Mouse (Mus musculus) spleen, embryonic (tissue): Measurements from ENCODE around the gene Rhoq.

Source experiments
- CTCF ChIA-PET: fragments of 350-600 bp; sonication (Branson Sonifier 250); formaldehyde crosslinking; loops from one replicate; lab custom pipeline; 2022; lab: Charles Lee

The Rhoq gene

DNA sequence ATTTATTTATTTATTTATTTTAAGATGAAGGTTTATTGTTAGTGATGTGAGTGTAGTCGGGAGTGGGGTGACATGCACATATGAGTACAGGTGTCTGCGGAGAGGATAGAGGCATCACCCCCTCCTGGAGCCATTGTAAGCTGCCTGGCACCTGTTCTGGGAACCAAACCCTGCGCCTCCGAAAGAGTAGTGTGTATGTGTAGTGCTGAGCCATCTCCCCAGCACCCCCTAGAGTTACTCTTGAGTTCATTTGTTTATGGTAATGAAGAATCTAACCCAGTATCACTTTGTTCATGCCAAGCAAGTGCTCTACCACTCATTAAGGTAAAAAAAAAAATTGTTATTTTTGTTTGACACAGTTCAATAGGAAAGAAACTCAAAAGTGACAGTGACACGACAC lies 25.3 kb downstream of the Rhoq start:
- CTCF ChIA-PET, result interaction anchor here (1.5 kb wide), 1 partner anchor 69 kb away, joined by 3 read pairs; no protein-coding TSS in a partner anchor

DNA sequence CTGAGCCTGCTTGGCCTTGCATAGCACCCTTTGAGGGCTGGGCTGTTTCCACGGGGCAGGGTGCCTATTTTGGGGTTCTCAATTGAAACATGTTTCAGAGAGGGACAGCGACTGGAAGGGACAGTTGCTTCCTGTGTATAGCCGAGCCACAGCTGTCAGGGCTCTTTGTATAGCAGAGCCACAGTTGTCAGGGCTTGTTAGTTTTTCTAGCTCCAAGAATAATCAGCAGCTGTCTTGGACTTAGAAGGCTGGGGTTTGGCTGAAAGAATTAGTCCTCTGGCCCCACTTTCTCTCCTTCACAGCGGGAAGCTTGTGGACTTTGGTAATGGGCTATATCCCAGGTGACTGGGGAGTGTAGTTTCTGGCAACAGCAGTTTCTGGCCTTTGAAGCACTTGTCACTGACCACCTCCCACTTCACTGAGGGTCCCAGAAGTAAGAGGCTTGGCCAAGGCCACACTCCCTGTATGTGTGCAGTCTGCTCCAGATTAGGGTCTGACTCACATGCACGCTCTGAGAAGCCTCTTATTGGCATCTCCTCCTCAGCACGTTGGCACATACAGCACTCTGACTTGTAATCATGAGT lies 25.8 kb downstream of the Rhoq start:
- CTCF ChIA-PET, result interaction anchor here (1.5 kb wide), 1 partner anchor 70 kb away, joined by 3 read pairs; no protein-coding TSS in a partner anchor

DNA sequence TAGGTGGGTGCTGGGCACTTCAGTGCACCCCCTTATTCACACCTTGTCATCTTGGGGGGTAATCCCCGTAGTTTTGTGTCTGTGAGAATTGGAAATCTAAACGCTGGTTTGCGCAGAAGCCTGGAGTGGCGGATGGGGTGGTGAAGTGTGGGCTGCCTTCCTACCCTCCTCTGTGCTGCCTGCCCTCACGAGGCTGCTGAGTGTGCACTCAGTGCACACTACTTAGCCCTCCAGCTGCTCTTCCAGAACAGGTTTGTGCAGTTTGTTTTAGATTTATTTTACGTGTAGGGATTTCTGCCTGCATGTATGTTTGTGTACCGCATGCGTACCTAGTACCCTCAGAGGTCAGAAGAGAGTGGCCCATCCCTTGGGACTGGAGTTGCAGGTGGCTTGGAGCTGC lies 28.4 kb downstream of the Rhoq start:
- CTCF ChIA-PET, result no interaction called here

DNA sequence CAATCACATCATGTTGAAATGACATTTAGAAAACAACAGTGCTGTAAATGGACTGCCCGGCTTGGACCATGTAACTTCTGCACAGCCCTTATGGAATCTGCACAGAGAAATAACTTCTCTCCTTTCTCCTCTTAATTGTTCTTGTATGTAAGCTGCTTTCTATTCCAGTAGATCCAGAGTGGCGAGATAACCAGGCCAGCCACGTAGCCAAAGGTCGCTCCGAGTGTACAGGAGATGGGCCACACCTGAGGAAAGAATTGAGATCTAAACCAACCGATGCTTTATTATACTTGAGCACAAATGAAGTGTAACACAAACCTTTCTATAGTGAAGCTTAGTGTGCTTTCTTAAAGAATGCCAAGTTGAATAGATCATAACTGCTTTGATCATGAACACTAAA lies 34.4 kb downstream of the Rhoq start:
- CTCF ChIA-PET, result no interaction called here

DNA sequence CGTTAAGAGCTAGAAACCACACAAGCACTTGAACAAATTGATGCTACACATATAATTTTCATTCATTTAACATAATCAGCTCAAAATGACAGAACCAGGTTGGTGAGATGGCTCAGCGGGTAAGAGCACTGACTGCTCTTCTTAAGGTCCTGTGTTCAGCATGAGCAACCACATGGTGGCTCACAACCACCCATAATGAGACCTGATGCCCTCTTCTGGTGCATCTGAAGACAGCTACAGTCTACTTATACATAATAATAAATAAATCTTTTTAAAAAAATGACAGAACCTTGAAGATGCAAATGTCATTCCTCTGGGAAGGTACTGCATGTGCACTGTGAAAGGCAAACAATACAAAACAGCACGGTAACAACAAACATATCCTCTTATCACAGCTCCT lies 46.1 kb downstream of the Rhoq start:
- CTCF ChIA-PET, result interaction anchor here (0.7 kb wide), 1 partner anchor 19 kb away, joined by 3 read pairs; no protein-coding TSS in a partner anchor

DNA sequence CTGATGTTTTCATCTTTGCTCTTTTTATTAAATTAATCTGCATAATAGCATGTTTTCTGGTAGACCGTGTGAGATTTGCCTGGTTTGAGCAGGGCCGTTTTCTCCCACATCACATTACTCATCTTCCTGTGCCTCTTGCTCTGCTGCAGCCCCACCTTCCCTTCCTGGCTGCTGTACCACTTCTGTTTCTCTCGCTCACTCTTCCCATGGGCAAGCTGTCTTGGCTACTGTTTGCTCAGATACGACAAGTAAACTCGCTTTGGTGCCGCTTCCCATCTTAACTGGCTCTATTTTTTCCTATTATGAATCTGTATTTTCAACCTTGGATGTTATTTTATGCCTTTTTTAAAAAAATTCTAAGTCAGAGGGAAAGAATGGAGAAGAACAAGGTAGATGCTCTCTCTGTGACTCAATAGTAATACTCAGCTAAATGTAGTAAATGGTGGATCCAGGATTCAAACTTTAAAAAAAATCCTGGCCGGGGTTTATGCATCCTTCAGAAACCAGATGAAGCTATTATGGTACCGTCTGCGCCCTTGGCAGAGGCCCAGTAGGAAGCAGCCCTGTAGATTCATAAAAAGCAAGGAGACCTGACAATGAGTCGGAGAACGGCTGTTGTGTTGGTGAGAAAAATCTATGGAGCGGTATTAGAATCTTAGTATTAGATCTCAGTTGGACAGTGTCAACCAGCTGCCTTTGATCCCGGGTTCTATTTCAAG lies 48.6 kb downstream of the Rhoq start:
- CTCF ChIA-PET, result interaction anchor here (0.7 kb wide), 1 partner anchor 191 kb away, joined by 3 read pairs; no protein-coding TSS in a partner anchor

DNA sequence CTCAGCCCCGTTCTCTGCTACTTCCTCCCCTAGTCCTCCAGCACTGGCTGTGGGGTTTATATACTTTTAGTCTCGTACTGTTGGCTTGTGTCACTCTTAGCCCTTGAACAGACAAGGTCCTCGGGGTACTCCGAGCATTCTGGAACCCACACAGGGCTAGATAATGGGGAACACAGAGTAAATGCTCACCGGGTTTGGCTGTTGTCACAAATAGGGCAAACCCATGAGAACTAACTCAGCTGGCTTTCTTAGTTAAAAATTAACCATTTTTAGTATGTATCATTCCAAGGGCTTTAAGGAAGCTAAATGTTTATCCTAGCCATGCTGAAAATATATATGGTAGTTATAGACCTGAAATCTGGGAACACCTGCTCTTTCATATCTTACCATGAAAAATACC lies 56.8 kb downstream of the Rhoq start:
- CTCF ChIA-PET, result interaction anchor here (0.7 kb wide), 1 partner anchor 61 kb away, joined by 3 read pairs; no protein-coding TSS in a partner anchor

DNA sequence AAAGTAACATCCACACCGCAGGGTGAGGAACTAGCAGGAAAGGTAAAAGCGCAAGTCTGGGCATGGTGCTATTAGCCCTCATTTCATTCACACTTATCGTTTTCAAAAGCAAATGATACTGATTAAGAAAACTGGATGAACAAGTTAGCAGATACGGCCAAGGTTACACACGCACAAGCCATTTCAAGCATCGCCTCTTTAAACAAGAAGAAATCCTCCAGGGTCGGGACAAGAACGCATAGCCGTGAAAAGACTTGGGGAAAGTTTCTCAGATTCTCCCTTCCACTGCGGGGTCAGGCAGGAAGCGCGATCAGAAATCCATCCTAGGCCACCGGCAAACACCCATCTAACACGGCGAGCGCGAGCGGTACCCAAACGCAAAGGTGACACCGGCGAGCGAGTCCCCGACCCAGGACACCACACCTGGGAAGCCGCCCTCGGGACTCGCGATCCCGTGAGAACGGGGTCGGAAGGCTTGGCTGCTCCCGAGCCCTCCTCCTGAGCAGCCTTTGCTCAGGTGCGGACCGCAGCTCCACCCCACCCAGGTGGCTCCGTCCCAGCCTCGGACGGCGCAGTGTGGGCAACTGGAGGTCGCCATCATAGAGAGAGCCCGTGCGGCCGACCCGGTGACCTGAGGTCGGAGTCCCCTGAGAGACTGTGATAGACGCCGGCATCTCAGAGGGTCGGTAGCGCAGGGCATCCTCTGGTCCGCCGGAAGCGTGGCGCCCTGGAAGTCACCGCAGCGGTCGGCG lies 61.8 kb downstream of the Rhoq start:
- CTCF ChIA-PET, result no interaction called here

DNA sequence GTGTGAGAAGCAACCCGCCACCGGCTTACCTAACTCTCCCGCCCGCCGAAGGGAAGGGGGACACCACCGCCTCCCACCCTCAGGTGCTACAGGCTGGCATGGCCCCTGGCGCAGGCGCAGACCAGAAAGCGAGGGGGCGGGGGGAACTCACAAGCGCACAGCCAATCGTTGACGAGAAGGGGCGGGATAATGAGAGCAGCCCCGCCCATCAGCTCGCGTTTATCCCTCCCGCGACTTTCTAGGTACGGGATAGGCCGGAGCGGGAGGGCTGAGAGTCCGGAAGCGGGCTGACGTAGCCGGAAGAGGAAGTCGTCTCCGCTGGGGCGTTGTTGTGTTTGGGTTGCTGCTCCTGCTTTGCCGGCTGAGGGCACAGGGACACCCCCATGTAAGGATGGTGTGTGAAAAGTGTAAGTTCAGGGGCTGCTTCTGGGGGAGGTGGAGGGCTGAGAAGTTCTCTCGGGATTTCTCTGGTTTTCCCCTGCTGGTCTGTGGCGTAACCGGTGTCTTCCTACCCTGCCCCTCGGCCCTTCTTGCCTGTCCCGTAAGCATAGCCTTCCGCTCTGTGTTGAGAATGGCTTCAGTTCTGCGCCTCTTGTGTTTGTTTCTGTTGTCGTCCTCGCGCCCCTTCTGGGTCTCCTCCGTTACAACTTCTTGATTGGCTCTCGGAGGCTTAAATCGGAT lies 62.5 kb downstream of the Rhoq start, which contains the start of the genes Pigf and Cript:
TSS of gene Pigf (minus strand) at position 138 of the 681 bp plus-strand sequence.
TSS of gene Cript (plus strand) at position 282 of the 681 bp plus-strand sequence.
- CTCF ChIA-PET, result no interaction called here

DNA sequence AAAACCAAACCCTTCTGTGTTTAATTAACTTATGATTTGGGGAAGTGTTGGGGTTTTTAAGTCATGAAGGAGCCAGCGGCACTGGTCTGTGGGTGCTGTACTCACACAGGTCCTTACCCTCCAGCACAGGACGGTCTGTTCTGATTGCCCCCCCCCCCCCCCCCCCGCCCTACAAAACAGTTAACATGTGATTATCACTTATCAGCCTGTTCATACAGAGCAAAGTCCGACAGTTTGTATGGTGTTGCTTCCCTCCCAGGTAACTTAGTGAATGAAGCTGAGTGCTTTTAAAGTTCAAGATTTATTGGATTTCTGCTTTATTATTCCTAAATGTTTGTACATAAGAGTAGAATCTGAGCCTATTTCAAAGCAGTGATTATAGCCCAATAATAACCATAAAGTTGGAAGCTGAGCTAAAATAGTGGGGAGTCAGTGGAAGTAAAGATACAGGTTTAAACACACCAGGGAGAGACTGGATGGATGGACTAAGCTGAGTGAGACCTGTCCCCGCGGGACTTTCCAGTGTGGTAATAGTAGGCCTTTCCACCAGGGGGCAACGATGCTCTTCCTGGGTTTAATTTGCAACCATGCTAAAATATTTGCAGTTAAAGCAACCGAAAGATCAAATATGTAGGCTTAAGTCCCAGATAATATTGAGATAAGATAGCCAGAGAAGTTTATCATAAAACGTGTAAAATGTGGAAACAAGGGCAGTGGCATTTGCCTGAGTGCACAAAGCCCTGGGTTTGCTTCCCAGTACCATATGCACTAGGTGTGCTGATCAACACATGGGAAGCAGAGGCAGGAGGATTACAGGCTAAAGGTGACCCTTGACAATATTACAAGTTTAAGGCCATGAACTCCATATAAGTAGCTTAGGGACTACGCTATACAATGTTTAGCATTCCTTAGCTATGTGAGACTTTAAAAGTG lies 73.5 kb downstream of the Rhoq start:
- CTCF ChIA-PET, result interaction anchor here (0.7 to 1.6 kb wide), 4 partner anchors 9 to 212 kb away, joined by 3 to 4 read pairs (median 3); no protein-coding TSS in a partner anchor

DNA sequence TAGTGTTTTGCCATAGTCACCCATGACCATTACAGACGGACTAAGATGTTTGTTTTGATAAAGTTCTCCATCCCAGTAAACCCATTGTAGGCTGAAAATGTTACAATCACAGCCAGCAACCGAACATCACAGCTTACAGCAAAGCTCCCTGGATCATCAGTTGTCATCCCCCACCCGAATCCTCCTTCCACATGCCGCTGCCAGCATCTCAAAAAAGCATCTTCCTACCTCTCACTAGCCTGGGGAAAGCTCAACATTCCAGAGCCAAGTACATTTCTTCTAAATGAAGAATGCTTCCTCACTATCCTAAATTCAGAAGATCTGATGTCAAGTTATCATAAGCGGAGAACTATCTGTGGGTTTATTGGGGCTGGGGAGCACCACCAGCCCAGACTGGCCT lies 75.6 kb downstream of the Rhoq start:
- CTCF ChIA-PET, result interaction anchor here (0.5 to 0.7 kb wide), 3 partner anchors 21 to 539 kb away, joined by 3 to 11 read pairs (median 4); no protein-coding TSS in a partner anchor

DNA sequence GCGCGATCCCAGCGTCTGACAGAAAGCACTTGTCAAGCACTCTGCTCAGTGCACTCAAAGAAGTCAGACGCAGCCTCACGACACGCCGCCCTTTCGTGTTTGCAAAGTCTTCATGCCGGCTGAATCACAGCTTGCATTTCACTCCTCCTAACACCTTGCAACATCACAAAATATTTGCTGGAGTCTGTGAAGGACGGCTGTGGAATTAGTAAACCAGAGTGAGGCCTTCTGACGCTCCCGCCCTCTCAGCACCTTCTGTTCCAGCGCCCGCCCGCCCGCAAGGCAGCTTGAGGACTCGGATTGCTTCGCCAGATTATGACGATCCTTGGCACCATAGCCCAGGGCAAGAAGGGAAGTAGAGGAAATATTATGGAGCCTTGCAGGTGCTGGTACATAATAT lies 78.9 kb downstream of the Rhoq start:
- CTCF ChIA-PET, result no interaction called here

DNA sequence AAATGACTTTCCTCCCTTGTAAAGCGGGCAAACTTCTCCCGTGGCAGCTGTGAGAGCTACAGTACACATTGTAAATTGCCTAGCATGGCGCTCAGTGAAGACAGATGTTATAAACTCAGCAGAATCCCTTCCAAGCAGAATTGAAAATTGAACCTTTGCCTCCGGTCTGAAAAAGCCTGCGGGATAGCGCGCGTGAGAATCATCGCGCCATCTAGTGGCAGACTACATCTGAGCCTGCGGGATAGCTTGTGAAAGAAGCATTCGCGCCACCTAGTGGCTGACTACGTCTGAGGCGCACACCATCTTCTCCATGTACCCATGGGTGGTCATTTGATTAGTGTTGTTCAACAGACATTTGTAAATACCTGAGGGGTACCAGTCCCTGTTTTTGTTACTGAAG lies 81.5 kb downstream of the Rhoq start:
- CTCF ChIA-PET, result interaction anchor here (0.7 to 2.5 kb wide), 6 partner anchors 7 to 203 kb away, joined by 3 to 17 read pairs (median 3); no protein-coding TSS in a partner anchor

DNA sequence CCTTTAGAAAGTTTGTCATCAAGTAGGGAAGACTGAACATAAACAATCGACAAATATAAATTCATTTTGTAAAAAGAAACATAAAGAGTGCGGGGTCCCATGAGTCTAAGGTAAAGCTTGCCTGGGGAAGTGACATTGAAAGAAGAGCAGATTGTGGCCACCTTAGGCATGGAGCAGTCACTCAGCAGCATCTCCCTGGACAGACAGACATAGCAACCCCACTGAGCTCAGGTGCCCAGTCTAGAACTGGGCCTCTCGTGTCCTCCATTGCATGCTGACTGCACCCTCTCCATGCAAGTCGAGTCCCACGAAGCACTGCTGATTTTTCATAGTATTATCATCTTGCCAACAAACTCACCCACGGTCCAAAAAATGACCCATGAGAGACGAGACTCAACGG lies 81.9 kb downstream of the Rhoq start:
- CTCF ChIA-PET, result interaction anchor here (0.9 to 2.5 kb wide), 5 partner anchors 8 to 203 kb away, joined by 3 to 17 read pairs (median 3); no protein-coding TSS in a partner anchor
